Mouse (Mus musculus) lung, postnatal 0 days (tissue): ENCODE measurements around the gene Sash3. TPM values are rescaled to one million over a fixed set of nuclear protein-coding genes. Genes with fewer than 3 reads are reported as not detected.

ENCODE experiments used
- ATAC-seq: fragments of 200-750 bp; cut with Nextera tagmentation; 2 replicates; pipeline ENCODE4 v1.8.0; 2017; ENCODE audit warnings: moderate library complexity
- DNase-seq: peaks from one replicate; pipeline ENCODE4 v3.0.0-alpha.2; 2016; ENCODE audit warnings: low spot score
- H3K27ac ChIP-seq: fragments of 300-500 bp; sonication (generic); 2 replicates; pipeline ENCODE4 v1.5.1; 2014; ENCODE audit warnings: antibody characterized with exemption, mild to moderate bottlenecking, low read length, mixed read lengths
- H3K27me3 ChIP-seq: fragments of 300-500 bp; sonication (generic); replicated peaks from 2 replicates; pipeline ENCODE4 v1.6.1; 2014; ENCODE audit warnings: low read length, mixed read lengths; ENCODE audit not compliant: insufficient read depth
- H3K36me3 ChIP-seq: fragments of 300-500 bp; sonication (generic); 2 replicates; pipeline ENCODE4 v1.6.1; 2014; ENCODE audit warnings: low read length, mixed read lengths; ENCODE audit not compliant: insufficient read depth
- H3K4me1 ChIP-seq: fragments of 300-500 bp; sonication (generic); 2 replicates; pipeline ENCODE4 v1.6.1; 2014; ENCODE audit warnings: antibody characterized with exemption, low read depth, low read length, mixed read lengths; ENCODE audit not compliant: insufficient read depth
- H3K4me2 ChIP-seq: fragments of 300-500 bp; sonication (generic); replicated peaks from 2 replicates; pipeline ENCODE4 v1.6.1; 2014; ENCODE audit warnings: low read depth, mild to moderate bottlenecking, low read length, moderate library complexity, mixed read lengths
- H3K4me3 ChIP-seq: fragments of 300-500 bp; sonication (generic); 2 replicates; pipeline ENCODE4 v1.5.1; 2014; ENCODE audit warnings: low read depth, low read length
- H3K9ac ChIP-seq: fragments of 300-500 bp; sonication (generic); replicated peaks from 2 replicates; pipeline ENCODE4 v1.6.1; 2014; ENCODE audit warnings: low read depth, mild to moderate bottlenecking
- H3K9me3 ChIP-seq: fragments of 300-500 bp; sonication (generic); 2 replicates; pipeline ENCODE4 v1.6.1; 2016; ENCODE audit warnings: low read length, mixed read lengths
- CTCF ChIP-seq: IDR thresholded peaks from 2 replicates; pipeline ENCODE4 v1.5.1; 2016; ENCODE audit warnings: antibody characterized with exemption, mild to moderate bottlenecking
- EP300 ChIP-seq: IDR thresholded peaks from 2 replicates; pipeline ENCODE4 v1.6.1; 2016; ENCODE audit warnings: antibody characterized with exemption, mild to moderate bottlenecking, control low read depth
- WGBS: fragments of 180-500 bp; shearing (Covaris S2); extraction: QIAGEN DNeasy Blood & Tissue Kit; methylation state at CpG from one replicate; pipeline ENCODE4 v1.1.7; 2014; 5-methylcytosine and 5-hydroxymethylcytosine counted together
- polyA plus RNA-seq: library from polyadenylated mRNA; unstranded; fragments of >200 nt; fragmentation: Nextera tagmentation; extraction: Ambion mirVana; gene quantifications from 2 replicates; pipeline ENCODE4 v1.2.1, GENCODE M21; 2015

The Sash3 gene
- polyA plus RNA-seq, 1 experiment from 2014 or later = 4.8 TPM

GRCm38 (mm10) chrX:48126903-48127476 lies 19.2 kb upstream of the Sash3 start:
- no peak overlapping the region for H3K9ac ChIP-seq
- H3K9me3 ChIP-seq = no peaks in the 10 kb centered on the region
- H3K4me3 ChIP-seq = no peak overlapping the region
- DNase-seq = no peak
- no peak overlapping the region for H3K4me2 ChIP-seq
- no peak overlapping the region for H3K27ac ChIP-seq
- 60% methylated on average over 6 of the region's 6 CpGs for WGBS
- no peaks in the 10 kb centered on the region for H3K27me3 ChIP-seq
- H3K4me1 ChIP-seq = no peaks in the 10 kb centered on the region
- ATAC-seq = no peak
- TF ChIP-seq CTCF = no peak
- H3K36me3 ChIP-seq = no peaks in the 10 kb centered on the region

GRCm38 (mm10) chrX:48127502-48128218 lies 18.6 kb upstream of the Sash3 start:
- Histone ChIP-seq H3K4me2 (no peak overlapping the region), H3K4me1 (no peaks in the 10 kb centered on the region), H3K36me3 (no peaks in the 10 kb centered on the region), H3K9ac (no peak overlapping the region), H3K27ac (no peak overlapping the region), H3K4me3 (no peak overlapping the region), H3K27me3 (no peaks in the 10 kb centered on the region), H3K9me3 (no peaks in the 10 kb centered on the region)
- 69% methylated on average over 6 of the region's 6 CpGs for WGBS
- DNase-seq (no peak), ATAC-seq (no peak)
- peak; percentile 38 for TF ChIP-seq CTCF
- no peak for TF ChIP-seq EP300

GRCm38 (mm10) chrX:48129167-48129566 lies 17.1 kb upstream of the Sash3 start:
- ATAC-seq = no peak
- Histone ChIP-seq H3K27me3 (no peaks in the 10 kb centered on the region), H3K9me3 (no peaks in the 10 kb centered on the region), H3K27ac (no peak overlapping the region), H3K4me3 (no peak overlapping the region), H3K4me2 (no peak overlapping the region), H3K9ac (no peak overlapping the region), H3K36me3 (no peaks in the 10 kb centered on the region), H3K4me1 (no peaks in the 10 kb centered on the region)
- 50% methylated on average over 1 of the region's 1 CpGs for WGBS
- DNase-seq = no peak
- TF ChIP-seq EP300 = no peak
- no peak for TF ChIP-seq CTCF

- no peak for ATAC-seq
- TF ChIP-seq CTCF = no peak
- no peak for TF ChIP-seq EP300
- WGBS = 83% methylated on average over 4 of the region's 4 CpGs
- H3K4me3 ChIP-seq = no peak overlapping the region
- H3K4me1 ChIP-seq = no peaks in the 10 kb centered on the region
- no peaks in the 10 kb centered on the region for H3K9me3 ChIP-seq
- H3K27me3 ChIP-seq = no peaks in the 10 kb centered on the region
- no peak for DNase-seq
- no peak overlapping the region for H3K27ac ChIP-seq
- no peak overlapping the region for H3K4me2 ChIP-seq
- H3K36me3 ChIP-seq = no peaks in the 10 kb centered on the region
- H3K9ac ChIP-seq = no peak overlapping the region
Observed at GRCm38 (mm10) chrX:48136935-48137334, 9.3 kb upstream of the Sash3 start.

GRCm38 (mm10) chrX:48138011-48138410 lies 8.2 kb upstream of the Sash3 start:
- Histone ChIP-seq H3K4me1 (no peaks in the 10 kb centered on the region), H3K36me3 (no peaks in the 10 kb centered on the region), H3K9me3 (no peaks in the 10 kb centered on the region), H3K4me2 (no peak overlapping the region), H3K27ac (no peak overlapping the region), H3K9ac (no peak overlapping the region), H3K4me3 (no peak overlapping the region), H3K27me3 (no peaks in the 10 kb centered on the region)
- TF ChIP-seq CTCF = no peak
- no peak for TF ChIP-seq EP300
- ATAC-seq (peak; percentile 30; the same call in 1 of the 2 replicates), DNase-seq (no peak)
- 57% methylated on average over 6 of the region's 6 CpGs for WGBS

GRCm38 (mm10) chrX:48138539-48139275 lies 7.5 kb upstream of the Sash3 start:
- WGBS = 34% methylated on average over 7 of the region's 7 CpGs
- H3K4me3 ChIP-seq = no peak overlapping the region
- H3K9ac ChIP-seq = no peak overlapping the region
- ATAC-seq (no peak), DNase-seq (peak; percentile 18)
- TF ChIP-seq EP300 (no peak), CTCF (no peak)
- no peak overlapping the region for H3K4me2 ChIP-seq
- no peaks in the 10 kb centered on the region for H3K27me3 ChIP-seq
- H3K4me1 ChIP-seq = no peaks in the 10 kb centered on the region
- no peak overlapping the region for H3K27ac ChIP-seq
- no peaks in the 10 kb centered on the region for H3K36me3 ChIP-seq
- H3K9me3 ChIP-seq = no peaks in the 10 kb centered on the region
